Mouse (Mus musculus): ENCODE measurements at regions not wholly inside any gene's neighbourhood (a gene's known extent, or its start where the extent isn't known, plus 50 kb on each side); places are given as distances from the start of the nearest gene placed in this dataset.

- in situ Hi-C loops (cut with MboI; ENCODE audit: low sequenced_read_pairs in 2 of 2, unreplicated experiment in 2 of 2): no loop called here
- H3K36me3 ChIP-seq (ENCODE audit: control insufficient read depth, insufficient read depth, low read length, poor library complexity, severe bottlenecking): no peaks in the 10 kb centered on the region
- no peak overlapping the region for H3K9ac ChIP-seq (ENCODE audit: insufficient read depth, low read depth, low read length, poor library complexity, severe bottlenecking)
- H3K27ac ChIP-seq (ENCODE audit: insufficient read depth, low read depth, low read length, poor library complexity, severe bottlenecking): no peak overlapping the region
- no peak for DNase-seq (ENCODE audit: low read depth, low spot score)
- TF ChIP-seq ZC3H11A (IDR thresholded peaks at IDR 0.05; ENCODE audit: borderline replicate concordance, low read depth, low read length): no peak
- no peak for TF ChIP-seq CHD2 (IDR thresholded peaks at IDR 0.05; ENCODE audit: low read depth, low read length)
- TF ChIP-seq MAFK (IDR thresholded peaks at IDR 0.05; ENCODE audit: insufficient read depth, low read depth, low read length): no peak
- no peak for TF ChIP-seq HCFC1 (IDR thresholded peaks at IDR 0.05; ENCODE audit: borderline replicate concordance, insufficient read depth, low read length)
- TF ChIP-seq ZNF384 (IDR thresholded peaks at IDR 0.05; ENCODE audit: low read depth, low read length): no peak
- no peak overlapping the region for H3K4me3 ChIP-seq (ENCODE audit: insufficient read depth in 1 of 2, low read depth in 1 of 2, low read length in 2 of 2, poor library complexity in 1 of 2, severe bottlenecking in 1 of 2)
- H3K4me1 ChIP-seq (ENCODE audit: control insufficient read depth in 2 of 2, insufficient read depth in 2 of 2, low read length in 2 of 2, poor library complexity in 1 of 2): no peaks in the 10 kb centered on the region
- H3K9me3 ChIP-seq (ENCODE audit: control insufficient read depth, insufficient read depth, low read depth, low read length): no peaks in the 10 kb centered on the region
Measured at GRCm38 (mm10) chr6:111883946-111884345, 389.6 kb upstream of the Lmcd1 start.

DNA sequence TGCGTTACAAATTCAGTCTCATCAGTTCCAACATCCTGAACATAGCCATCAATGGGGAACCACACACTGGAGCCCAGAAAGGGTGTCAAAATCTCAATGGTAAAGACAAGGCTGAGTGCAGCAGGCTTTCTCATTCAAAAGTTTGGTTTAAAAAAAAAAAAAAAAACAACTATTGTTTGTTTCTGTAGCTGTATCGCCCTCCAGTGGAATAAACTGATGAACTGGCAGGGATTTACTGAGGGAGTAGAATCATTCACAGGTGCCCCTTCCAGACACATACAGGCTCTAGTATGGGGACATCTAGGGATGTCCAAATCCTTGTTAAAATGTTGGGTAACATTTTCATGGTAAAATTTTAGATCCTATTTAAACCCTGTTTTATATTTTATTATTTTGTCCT is 361.6 kb upstream of the Lmcd1 start:
- in situ Hi-C loops (cut with MboI; ENCODE audit: low sequenced_read_pairs in 2 of 2, unreplicated experiment in 2 of 2): no loop called here
- Histone ChIP-seq H3K9me3 (ENCODE audit: control insufficient read depth, insufficient read depth, low read depth, low read length) (no peaks in the 10 kb centered on the region), H3K4me3 (ENCODE audit: insufficient read depth in 1 of 2, low read depth in 1 of 2, low read length in 2 of 2, poor library complexity in 1 of 2, severe bottlenecking in 1 of 2) (no peak overlapping the region), H3K36me3 (ENCODE audit: control insufficient read depth, insufficient read depth, low read length, poor library complexity, severe bottlenecking) (no peaks in the 10 kb centered on the region), H3K27ac (ENCODE audit: insufficient read depth, low read depth, low read length, poor library complexity, severe bottlenecking) (no peak overlapping the region), H3K9ac (ENCODE audit: insufficient read depth, low read depth, low read length, poor library complexity, severe bottlenecking) (no peak overlapping the region), H3K4me1 (ENCODE audit: control insufficient read depth in 2 of 2, insufficient read depth in 2 of 2, low read length in 2 of 2, poor library complexity in 1 of 2) (no peaks in the 10 kb centered on the region)
- TF ChIP-seq ZNF384 (IDR thresholded peaks at IDR 0.05; ENCODE audit: low read depth, low read length) (peak; percentile 91), CHD2 (IDR thresholded peaks at IDR 0.05; ENCODE audit: low read depth, low read length) (no peak)
- peak; percentile 4 for DNase-seq (ENCODE audit: low read depth, low spot score)

DNA sequence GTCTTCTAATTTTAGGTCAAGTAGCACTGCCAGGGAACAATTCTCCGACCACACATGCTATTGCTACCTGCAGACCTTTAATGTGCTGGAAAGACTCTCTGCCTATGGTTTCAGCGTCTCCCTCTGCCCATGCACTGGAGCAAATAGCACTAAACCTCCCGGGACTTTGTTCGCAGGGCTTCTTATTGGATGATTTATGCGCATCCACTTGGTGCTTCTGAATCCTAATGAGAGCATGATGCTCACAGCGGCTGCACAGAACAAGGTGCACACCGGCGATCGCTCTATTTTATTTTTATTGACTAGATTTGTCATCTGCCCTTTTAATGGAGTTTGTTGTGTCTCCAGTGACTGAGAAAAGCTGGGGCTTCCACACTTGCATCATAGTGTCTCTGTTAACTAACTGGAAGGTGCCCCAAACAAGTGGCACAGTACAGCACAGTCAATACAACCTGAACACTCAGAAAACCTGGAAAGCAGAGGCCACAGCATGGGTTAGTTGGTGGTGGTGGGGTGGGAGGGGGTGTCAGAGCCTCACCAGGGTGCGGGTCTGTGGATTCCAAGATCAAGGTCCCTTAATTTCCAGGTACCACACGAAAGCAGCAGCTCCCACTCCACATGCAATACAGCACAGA is 359.7 kb upstream of the Lmcd1 start:
- H3K9me3 ChIP-seq (ENCODE audit: control insufficient read depth, insufficient read depth, low read depth, low read length): no peaks in the 10 kb centered on the region
- H3K27ac ChIP-seq (ENCODE audit: insufficient read depth, low read depth, low read length, poor library complexity, severe bottlenecking): no peak overlapping the region
- H3K36me3 ChIP-seq (ENCODE audit: control insufficient read depth, insufficient read depth, low read length, poor library complexity, severe bottlenecking): no peaks in the 10 kb centered on the region
- TF ChIP-seq ZNF384 (IDR thresholded peaks at IDR 0.05; ENCODE audit: low read depth, low read length) (no peak), ZC3H11A (IDR thresholded peaks at IDR 0.05; ENCODE audit: borderline replicate concordance, low read depth, low read length) (no peak), HCFC1 (IDR thresholded peaks at IDR 0.05; ENCODE audit: borderline replicate concordance, insufficient read depth, low read length) (no peak), MAFK (IDR thresholded peaks at IDR 0.05; ENCODE audit: insufficient read depth, low read depth, low read length) (no peak), CHD2 (IDR thresholded peaks at IDR 0.05; ENCODE audit: low read depth, low read length) (no peak)
- in situ Hi-C loops (cut with MboI; ENCODE audit: low sequenced_read_pairs in 2 of 2, unreplicated experiment in 2 of 2): no loop called here
- H3K9ac ChIP-seq (ENCODE audit: insufficient read depth, low read depth, low read length, poor library complexity, severe bottlenecking): no peak overlapping the region
- no peak overlapping the region for H3K4me3 ChIP-seq (ENCODE audit: insufficient read depth in 1 of 2, low read depth in 1 of 2, low read length in 2 of 2, poor library complexity in 1 of 2, severe bottlenecking in 1 of 2)
- no peaks in the 10 kb centered on the region for H3K4me1 ChIP-seq (ENCODE audit: control insufficient read depth in 2 of 2, insufficient read depth in 2 of 2, low read length in 2 of 2, poor library complexity in 1 of 2)
- no peak for DNase-seq (ENCODE audit: low read depth, low spot score)

GRCm38 (mm10) chr6:111917248-111917721 is 356.3 kb upstream of the Lmcd1 start:
- no peak overlapping the region for H3K4me3 ChIP-seq (ENCODE audit: insufficient read depth in 1 of 2, low read depth in 1 of 2, low read length in 2 of 2, poor library complexity in 1 of 2, severe bottlenecking in 1 of 2)
- H3K9ac ChIP-seq (ENCODE audit: insufficient read depth, low read depth, low read length, poor library complexity, severe bottlenecking): no peak overlapping the region
- DNase-seq (ENCODE audit: low read depth, low spot score): no peak
- no peaks in the 10 kb centered on the region for H3K4me1 ChIP-seq (ENCODE audit: control insufficient read depth in 2 of 2, insufficient read depth in 2 of 2, low read length in 2 of 2, poor library complexity in 1 of 2)
- no peaks in the 10 kb centered on the region for H3K36me3 ChIP-seq (ENCODE audit: control insufficient read depth, insufficient read depth, low read length, poor library complexity, severe bottlenecking)
- no peaks in the 10 kb centered on the region for H3K9me3 ChIP-seq (ENCODE audit: control insufficient read depth, insufficient read depth, low read depth, low read length)
- in situ Hi-C loops (cut with MboI; ENCODE audit: low sequenced_read_pairs in 2 of 2, unreplicated experiment in 2 of 2): no loop called here
- H3K27ac ChIP-seq (ENCODE audit: insufficient read depth, low read depth, low read length, poor library complexity, severe bottlenecking): no peak overlapping the region
- TF ChIP-seq HCFC1 (IDR thresholded peaks at IDR 0.05; ENCODE audit: borderline replicate concordance, insufficient read depth, low read length) (no peak), MAFK (IDR thresholded peaks at IDR 0.05; ENCODE audit: insufficient read depth, low read depth, low read length) (no peak), ZC3H11A (IDR thresholded peaks at IDR 0.05; ENCODE audit: borderline replicate concordance, low read depth, low read length) (no peak), ZNF384 (IDR thresholded peaks at IDR 0.05; ENCODE audit: low read depth, low read length) (no peak), CHD2 (IDR thresholded peaks at IDR 0.05; ENCODE audit: low read depth, low read length) (no peak)

Measured in ES-E14 (cell line).